Mouse (Mus musculus): ENCODE data around the gene Abcb5. TPM values are rescaled to one million over a fixed set of nuclear protein-coding genes. Genes with fewer than 3 reads are reported as not detected.

Gene Abcb5
- total and polyA plus RNA-seq, 3 experiments, result not detected

GRCm38 (mm10) chr12:118854831-118855453 lies 111.3 kb downstream of the Abcb5 start:
- H3K27me3 ChIP-seq (ENCODE audit: control insufficient read depth in 1 of 2, insufficient read depth in 2 of 2, low read length in 2 of 2), result no peaks in the 10 kb centered on the region
- no peak for TF ChIP-seq MAFK (IDR thresholded peaks at IDR 0.05; ENCODE audit: borderline replicate concordance, low read depth, low read length)
- no peak for TF ChIP-seq SIN3A (IDR thresholded peaks at IDR 0.05; ENCODE audit: low read length)
- no peak for TF ChIP-seq HCFC1 (IDR thresholded peaks at IDR 0.05; ENCODE audit: low read depth, low read length)
- TF ChIP-seq TAL1 (IDR thresholded peaks at IDR 0.05; ENCODE audit: low read length), result no peak
- no peak for TF ChIP-seq ZMIZ1 (IDR thresholded peaks at IDR 0.05; ENCODE audit: low read depth, low read length)
- no peak for DNase-seq (ENCODE audit: low read depth, low spot score)

GRCm38 (mm10) chr12:118854401-118854800 lies 111.8 kb downstream of the Abcb5 start:
- H3K9me3 ChIP-seq (replicated peaks; ENCODE audit: insufficient read depth, low read length), result no peaks in the 10 kb centered on the region
- H3K79me2 ChIP-seq (ENCODE audit: control insufficient read depth, insufficient read depth, low read length, poor library complexity), result no peaks in the 10 kb centered on the region
- TF ChIP-seq USF1 (IDR thresholded peaks at IDR 0.05; ENCODE audit: low read depth, low read length), result no peak
- no peak for TF ChIP-seq CHD2 (IDR thresholded peaks at IDR 0.05; ENCODE audit: low read length)
- no peak overlapping the region for H3K27ac ChIP-seq (ENCODE audit: control insufficient read depth, low read depth, low read length)
- no peak overlapping the region for H3K4me3 ChIP-seq (ENCODE audit: control insufficient read depth in 1 of 2, insufficient read depth in 1 of 2, low read depth in 2 of 2, low read length in 2 of 2)
- H3K4me1 ChIP-seq (ENCODE audit: control insufficient read depth in 1 of 2, insufficient read depth in 2 of 2, low read length in 2 of 2), result no peaks in the 10 kb centered on the region
- H3K9ac ChIP-seq (ENCODE audit: control insufficient read depth, low read depth, low read length, poor library complexity, severe bottlenecking), result no peak overlapping the region
- DNase-seq (ENCODE audit: low read depth, low spot score), result no peak
- no peaks in the 10 kb centered on the region for H3K36me3 ChIP-seq (ENCODE audit: control insufficient read depth in 1 of 2, insufficient read depth in 2 of 2, low read length in 2 of 2)
- no peaks in the 10 kb centered on the region for H3K27me3 ChIP-seq (ENCODE audit: control insufficient read depth in 1 of 2, insufficient read depth in 2 of 2, low read length in 2 of 2)

More at GRCm38 (mm10) chr12:118854831-118855453, 111.3 kb downstream of the Abcb5 start:
- H3K27ac ChIP-seq (ENCODE audit: control insufficient read depth, low read depth, low read length), result no peak overlapping the region
- no peaks in the 10 kb centered on the region for H3K36me3 ChIP-seq (ENCODE audit: control insufficient read depth in 1 of 2, insufficient read depth in 2 of 2, low read length in 2 of 2)
- H3K79me2 ChIP-seq (ENCODE audit: control insufficient read depth, insufficient read depth, low read length, poor library complexity), result no peaks in the 10 kb centered on the region
- H3K9me3 ChIP-seq (replicated peaks; ENCODE audit: insufficient read depth, low read length), result no peaks in the 10 kb centered on the region
- no peaks in the 10 kb centered on the region for H3K4me1 ChIP-seq (ENCODE audit: control insufficient read depth in 1 of 2, insufficient read depth in 2 of 2, low read length in 2 of 2)
- H3K4me3 ChIP-seq (ENCODE audit: control insufficient read depth in 1 of 2, insufficient read depth in 1 of 2, low read depth in 2 of 2, low read length in 2 of 2), result no peak overlapping the region
- no peak overlapping the region for H3K9ac ChIP-seq (ENCODE audit: control insufficient read depth, low read depth, low read length, poor library complexity, severe bottlenecking)

- H3K79me2 ChIP-seq (ENCODE audit: control insufficient read depth, insufficient read depth, low read length, poor library complexity), result no peaks in the 10 kb centered on the region
- H3K9ac ChIP-seq (ENCODE audit: control insufficient read depth, low read depth, low read length, poor library complexity, severe bottlenecking), result no peak overlapping the region
- no peak for DNase-seq (ENCODE audit: low read depth, low spot score)
These were observed 112.9 kb downstream of the Abcb5 start for GRCm38 (mm10) chr12:118853331-118853730.

More at GRCm38 (mm10) chr12:118853331-118853730, 112.9 kb downstream of the Abcb5 start:
- no peak for TF ChIP-seq TAL1 (IDR thresholded peaks at IDR 0.05; ENCODE audit: low read length)
- no peak for TF ChIP-seq JUND (IDR thresholded peaks at IDR 0.05; ENCODE audit: low read depth, low read length)
- TF ChIP-seq NRF1 (IDR thresholded peaks at IDR 0.05; ENCODE audit: insufficient read depth, low read depth, low read length, poor library complexity, severe bottlenecking), result no peak
- no peak for TF ChIP-seq ELF1 (IDR thresholded peaks at IDR 0.05; ENCODE audit: low read depth, low read length)
- no peak for TF ChIP-seq ZNF384 (IDR thresholded peaks at IDR 0.05; ENCODE audit: low read depth, low read length)
- no peak for TF ChIP-seq MAX (IDR thresholded peaks at IDR 0.05; ENCODE audit: low read length)
- no peak for TF ChIP-seq MYB (IDR thresholded peaks at IDR 0.05; ENCODE audit: low read depth, low read length)
- TF ChIP-seq BHLHE40 (IDR thresholded peaks at IDR 0.05; ENCODE audit: borderline replicate concordance, low read depth, low read length), result no peak
- no peak for TF ChIP-seq ETS1 (IDR thresholded peaks at IDR 0.05; ENCODE audit: low read depth, low read length)
- no peak for TF ChIP-seq ZMIZ1 (IDR thresholded peaks at IDR 0.05; ENCODE audit: low read depth, low read length)
- TF ChIP-seq GABPA (IDR thresholded peaks at IDR 0.05; ENCODE audit: low read depth, low read length), result no peak
- no peak for TF ChIP-seq KAT2A (conservative IDR thresholded peaks at IDR 0.05; ENCODE audit: low read depth, low read length)
- no peak for TF ChIP-seq TCF12 (IDR thresholded peaks at IDR 0.05; ENCODE audit: low read depth, low read length)
- TF ChIP-seq MAZ (IDR thresholded peaks at IDR 0.05; ENCODE audit: low read depth, low read length), result no peak
- no peak for TF ChIP-seq TBP (IDR thresholded peaks at IDR 0.05; ENCODE audit: low read depth, low read length)
- no peak for TF ChIP-seq POLR2AphosphoS2 (IDR thresholded peaks at IDR 0.05; ENCODE audit: low read length)
- no peak for TF ChIP-seq GATA1 (IDR thresholded peaks at IDR 0.05; ENCODE audit: low read depth, low read length)
- no peak for TF ChIP-seq CTCF (IDR thresholded peaks at IDR 0.05 in 2 of 3, conservative IDR thresholded peaks at IDR 0.05 in 1 of 3; ENCODE audit: control insufficient read depth in 1 of 3, insufficient read depth in 1 of 3, low read depth in 2 of 3, low read length in 3 of 3, poor library complexity in 1 of 3, severe bottlenecking in 1 of 3)
- H3K4me1 ChIP-seq (ENCODE audit: control insufficient read depth in 1 of 2, insufficient read depth in 2 of 2, low read length in 2 of 2), result no peaks in the 10 kb centered on the region
- no peaks in the 10 kb centered on the region for H3K9me3 ChIP-seq (replicated peaks; ENCODE audit: insufficient read depth, low read length)
- no peak overlapping the region for H3K27ac ChIP-seq (ENCODE audit: control insufficient read depth, low read depth, low read length)
- no peak overlapping the region for H3K4me3 ChIP-seq (ENCODE audit: control insufficient read depth in 1 of 2, insufficient read depth in 1 of 2, low read depth in 2 of 2, low read length in 2 of 2)
- H3K36me3 ChIP-seq (ENCODE audit: control insufficient read depth in 1 of 2, insufficient read depth in 2 of 2, low read length in 2 of 2), result no peaks in the 10 kb centered on the region
- no peaks in the 10 kb centered on the region for H3K27me3 ChIP-seq (ENCODE audit: control insufficient read depth in 1 of 2, insufficient read depth in 2 of 2, low read length in 2 of 2)
